Mouse (Mus musculus) ovary, adult 2 months (tissue): ENCODE results near the gene Lrrc17. TPM values are rescaled to one million over a fixed set of nuclear protein-coding genes. Genes with fewer than 3 reads are reported as not detected.

ENCODE experiments used
- polyA plus RNA-seq: library from polyadenylated mRNA; depleted of rRNA; stranded (reverse); fragments of >200 nt; gene quantifications from 2 replicates; pipeline ENCODE4 v1.2.3, GENCODE M21; 2012; rRNA removed

Lrrc17 gene
- polyA plus RNA-seq = 15.3 and 17.1 TPM in 2 replicates

DNA sequence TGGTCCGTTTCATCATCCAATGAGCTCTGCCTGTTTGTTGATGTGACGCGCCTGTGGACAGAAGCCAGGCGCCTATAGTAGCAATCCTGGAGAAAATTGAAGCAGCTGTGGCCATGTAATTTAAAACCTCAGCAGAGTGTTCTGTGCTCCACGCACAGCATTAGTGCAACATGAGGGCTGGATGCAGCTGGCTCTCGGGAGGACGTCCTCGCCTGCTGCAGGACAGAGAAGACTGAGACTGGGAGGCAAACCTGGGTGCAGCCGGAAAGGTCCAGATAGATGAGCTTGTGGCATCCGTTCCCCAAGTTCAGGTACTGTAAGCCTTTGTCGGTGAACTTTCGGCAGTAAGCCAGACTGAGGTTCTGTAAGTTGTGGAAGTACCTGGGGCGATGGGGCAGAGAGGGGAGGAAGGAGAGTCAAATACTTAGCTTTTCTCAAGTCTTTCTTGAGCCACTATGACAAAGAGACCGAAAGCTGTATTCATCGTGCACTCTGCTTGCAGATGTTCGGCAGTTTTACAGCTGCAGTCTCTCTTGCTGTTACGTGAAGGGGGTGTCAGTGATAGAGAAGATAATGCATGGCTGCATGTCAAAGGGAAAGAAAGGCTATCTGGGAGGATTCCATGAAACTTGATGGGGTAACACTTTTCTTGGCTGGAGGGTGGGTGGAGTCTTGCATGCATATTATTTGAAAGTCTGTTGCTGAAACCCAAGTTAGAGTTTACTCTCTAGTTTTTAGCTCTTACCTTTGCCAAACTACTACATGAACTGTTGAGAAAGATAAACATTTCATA lies at the start of gene Lrrc17:
Lrrc17 (plus strand) TSS at position 151 of the 793 bp plus-strand sequence.

Other genes starting within 250 kb of the Lrrc17 start
- gene Fgl2, start 170.9 kb upstream of the Lrrc17 start, polyA plus RNA-seq = 44.0 and 63.5 TPM in 2 replicates
- 1.5 TPM in 2 replicates for gene Ccdc146, start 118.9 kb upstream of the Lrrc17 start, polyA plus RNA-seq
- gene Fam185a, start 118.6 kb upstream of the Lrrc17 start, polyA plus RNA-seq = 4.0 and 6.5 TPM in 2 replicates
- 1.0 and 1.7 TPM in 2 replicates for gene Fbxl13, start 102.1 kb downstream of the Lrrc17 start, polyA plus RNA-seq
- gene Armc10, start 102.3 kb downstream of the Lrrc17 start, polyA plus RNA-seq = 57.2 and 418 TPM in 2 replicates
- gene Napepld, start 157.8 kb downstream of the Lrrc17 start, polyA plus RNA-seq = 8.1 and 8.5 TPM in 2 replicates
- 30.2 and 32.3 TPM in 2 replicates for gene Pmpcb, start 193.6 kb downstream of the Lrrc17 start, polyA plus RNA-seq
- gene Dnajc2, start 241.7 kb downstream of the Lrrc17 start, polyA plus RNA-seq = 11.6 and 37.2 TPM in 2 replicates
- 15.8 and 18.2 TPM in 2 replicates for gene Psmc2, start 241.7 kb downstream of the Lrrc17 start, polyA plus RNA-seq